Mouse (Mus musculus): ENCODE data around the gene Mical1.
A peak's percentile ranks its signal among the peaks of the same experiment; 100 is the strongest.

GRCm38 (mm10) chr10:41450137-41450670 lies 25.9 kb upstream of the Mical1 start, which contains the start of gene Zbtb24:
- TF ChIP-seq CTCF (IDR thresholded peaks at IDR 0.05; ENCODE audit: borderline replicate concordance, extremely low read depth, insufficient read depth, insufficient read length) (no peak), POLR2A (IDR thresholded peaks at IDR 0.05; ENCODE audit: borderline replicate concordance, extremely low read depth, insufficient read depth, insufficient read length, poor library complexity, severe bottlenecking) (peak; percentile 71)
